Mouse (Mus musculus) embryonic facial prominence, embryonic 13.5 days (tissue): ENCODE data around the gene Tepp. TPM values are rescaled to one million over a fixed set of nuclear protein-coding genes. Genes with fewer than 3 reads are reported as not detected.
A peak's percentile ranks its signal among the peaks of the same experiment; 100 is the strongest.

ENCODE experiments used
- ATAC-seq: fragments of 200-750 bp; cut with Nextera tagmentation; 2 replicates; pipeline ENCODE4 v1.8.0; 2017; ENCODE audit warnings: low read depth; ENCODE audit not compliant: insufficient number of reproducible peaks, insufficient read depth, low FRiP score, low TSS enrichment
- H3K27ac ChIP-seq: fragments of 300-500 bp; sonication (generic); 2 replicates; pipeline ENCODE4 v1.5.1; 2015; ENCODE audit warnings: moderate library complexity, mild to moderate bottlenecking, inconsistent platforms
- H3K27me3 ChIP-seq: fragments of 300-500 bp; sonication (generic); 2 replicates; pipeline ENCODE4 v1.6.1; 2015; ENCODE audit warnings: mild to moderate bottlenecking, inconsistent platforms
- H3K36me3 ChIP-seq: fragments of 300-500 bp; sonication (generic); 2 replicates; pipeline ENCODE4 v1.6.1; 2015; ENCODE audit warnings: mild to moderate bottlenecking, inconsistent platforms
- H3K4me1 ChIP-seq: fragments of 300-500 bp; sonication (generic); 2 replicates; pipeline ENCODE4 v1.6.1; 2015; ENCODE audit warnings: inconsistent platforms
- H3K4me2 ChIP-seq: fragments of 300-500 bp; sonication (generic); 2 replicates; pipeline ENCODE4 v1.6.1; 2015; ENCODE audit warnings: moderate library complexity, mild to moderate bottlenecking, inconsistent platforms
- H3K4me3 ChIP-seq: fragments of 300-500 bp; sonication (generic); 2 replicates; pipeline ENCODE4 v1.5.1; 2015; ENCODE audit warnings: mild to moderate bottlenecking, inconsistent platforms
- H3K9ac ChIP-seq: fragments of 300-500 bp; sonication (generic); 2 replicates; pipeline ENCODE4 v1.6.1; 2015; ENCODE audit warnings: mild to moderate bottlenecking, inconsistent platforms
- H3K9me3 ChIP-seq: fragments of 300-500 bp; sonication (generic); 2 replicates; pipeline ENCODE4 v1.6.1; 2016; ENCODE audit warnings: inconsistent platforms
- WGBS: fragments of 180-500 bp; shearing (Covaris S2); methylation state at CpG from one replicate; pipeline ENCODE4 v1.1.7; 2015; ENCODE audit warnings: mixed read lengths; 5-methylcytosine and 5-hydroxymethylcytosine counted together
- polyA plus RNA-seq: library from polyadenylated mRNA; unstranded; fragments of >200 nt; fragmentation: Nextera tagmentation; extraction: Ambion mirVana; gene quantifications from 2 replicates; pipeline ENCODE4 v1.2.1, GENCODE M21; 2015

The Tepp gene
- polyA plus RNA-seq, 1 experiment from 2014 or later, result 1.0 TPM

DNA sequence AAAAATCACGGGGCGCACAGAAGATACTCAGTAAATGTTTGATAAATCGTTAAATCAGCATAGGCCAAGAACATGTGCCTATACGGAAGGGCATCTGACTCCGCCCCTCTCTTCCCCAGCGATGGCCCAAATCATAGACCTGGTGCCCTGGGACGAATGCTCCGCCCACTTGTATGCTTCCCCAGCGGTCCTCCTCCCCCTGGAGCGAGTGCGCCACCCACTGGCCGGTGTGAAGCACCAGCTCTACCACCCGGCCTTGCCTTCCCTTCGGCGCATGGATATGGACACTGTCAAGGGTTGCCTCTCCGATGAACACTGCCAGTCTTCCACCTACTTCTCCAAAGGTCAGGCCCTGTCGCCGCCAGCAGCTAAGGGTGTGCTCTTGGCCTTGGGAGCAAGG lies 2.5 kb downstream of the Tepp start:
- no peak for ATAC-seq

DNA sequence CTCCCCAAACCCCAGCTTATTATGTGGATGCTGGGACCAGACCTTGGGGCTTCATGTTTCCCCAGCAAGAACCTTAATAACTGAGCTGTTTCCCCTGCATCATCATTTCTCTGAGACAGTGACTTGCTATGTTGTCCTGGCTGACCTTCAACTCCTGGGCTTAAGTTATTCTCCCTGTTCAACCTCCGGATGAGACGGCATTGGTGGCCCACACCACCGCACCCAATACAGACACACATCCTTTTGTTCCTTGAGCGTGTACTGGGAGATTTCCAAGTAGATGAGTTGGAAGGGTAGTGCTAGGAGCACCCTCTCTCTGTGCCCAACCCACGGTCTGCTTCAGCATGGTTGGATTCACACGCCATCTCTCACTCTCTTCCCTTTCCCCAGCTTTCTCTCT lies 3.5 kb downstream of the Tepp start:
- WGBS, result 86% methylated on average over 6 of the region's 6 CpGs
- Histone ChIP-seq H3K4me2 (no peak overlapping the region), H3K9ac (no peak overlapping the region), H3K4me1 (no peaks in the 10 kb centered on the region), H3K27ac (no peak overlapping the region), H3K4me3 (no peak overlapping the region), H3K9me3 (no peaks in the 10 kb centered on the region), H3K27me3 (no peaks in the 10 kb centered on the region), H3K36me3 (no peaks in the 10 kb centered on the region)
- no peak for ATAC-seq

More for the DNA sequence above, 2.5 kb downstream of the Tepp start:
- Histone ChIP-seq H3K9ac (no peak overlapping the region), H3K27me3 (no peaks in the 10 kb centered on the region), H3K27ac (no peak overlapping the region), H3K4me3 (no peak overlapping the region), H3K36me3 (no peaks in the 10 kb centered on the region), H3K4me1 (no peaks in the 10 kb centered on the region), H3K4me2 (no peak overlapping the region), H3K9me3 (no peaks in the 10 kb centered on the region)
- WGBS, result 69% methylated on average over 18 of the region's 18 CpGs

GRCm38 (mm10) chr8:95314707-95315106 lies 4.3 kb downstream of the Tepp start:
- no peak overlapping the region for H3K4me2 ChIP-seq
- 85% methylated on average over 2 of the region's 2 CpGs for WGBS
- ATAC-seq, result no peak
- H3K27ac ChIP-seq, result no peak overlapping the region
- H3K4me3 ChIP-seq, result no peak overlapping the region
- H3K9ac ChIP-seq, result no peak overlapping the region
- peaks cover under 1% of the 10 kb centered on the region; the same call in 1 of the 2 replicates for H3K27me3 ChIP-seq
- no peaks in the 10 kb centered on the region for H3K9me3 ChIP-seq
- H3K4me1 ChIP-seq, result no peaks in the 10 kb centered on the region
- H3K36me3 ChIP-seq, result no peaks in the 10 kb centered on the region

DNA sequence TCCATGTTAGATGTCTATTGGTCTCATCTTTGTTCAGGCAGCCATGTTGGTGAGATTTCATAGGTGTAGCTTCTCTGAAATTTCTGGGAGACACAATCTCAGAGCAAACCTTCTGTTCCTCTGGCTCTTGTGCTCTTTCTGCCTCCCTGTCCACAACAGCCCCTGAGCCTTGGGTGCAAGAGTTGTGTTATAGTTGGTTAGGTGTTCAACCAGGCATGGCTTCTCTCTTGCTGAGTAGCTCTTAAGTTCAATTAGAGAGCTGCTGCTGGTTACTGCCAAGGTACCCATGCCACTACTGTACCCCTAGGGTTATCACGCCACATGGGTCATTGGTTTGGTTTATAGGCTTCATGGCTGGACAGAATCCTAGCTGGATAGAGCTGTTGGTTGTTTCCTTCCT lies 5.0 kb downstream of the Tepp start:
- Histone ChIP-seq H3K9ac (no peak overlapping the region), H3K4me2 (no peak overlapping the region), H3K9me3 (no peaks in the 10 kb centered on the region), H3K4me1 (peaks cover 6% of the 10 kb centered on the region; the same call in 1 of the 2 replicates), H3K27ac (no peak overlapping the region), H3K27me3 (peaks cover 3% of the 10 kb centered on the region; the same call in 1 of the 2 replicates), H3K36me3 (no peaks in the 10 kb centered on the region), H3K4me3 (no peak overlapping the region)
- 94% methylated on average over 1 of the region's 1 CpGs for WGBS
- ATAC-seq, result no peak

- Histone ChIP-seq H3K4me2 (peak overlapping the region; percentile 94), H3K4me1 (peaks cover 11% of the 10 kb centered on the region), H3K4me3 (peak overlapping the region; percentile 49), H3K9ac (peak overlapping the region; percentile 71), H3K27me3 (peaks cover 3% of the 10 kb centered on the region; the same call in 1 of the 2 replicates), H3K36me3 (peaks cover 21% of the 10 kb centered on the region), H3K27ac (no peak overlapping the region), H3K9me3 (no peaks in the 10 kb centered on the region)
- 1% methylated on average over 41 of the region's 41 CpGs for WGBS
- ATAC-seq, result peak; percentile 78
Measured at GRCm38 (mm10) chr8:95320224-95321139, 10.1 kb downstream of the Tepp start.

GRCm38 (mm10) chr8:95323201-95323600 lies 12.8 kb downstream of the Tepp start:
- no peak overlapping the region for H3K9ac ChIP-seq
- peaks cover 19% of the 10 kb centered on the region for H3K4me1 ChIP-seq
- no peaks in the 10 kb centered on the region for H3K9me3 ChIP-seq
- no peak overlapping the region for H3K4me2 ChIP-seq
- peaks cover 3% of the 10 kb centered on the region; the same call in 1 of the 2 replicates for H3K27me3 ChIP-seq
- peaks cover 47% of the 10 kb centered on the region for H3K36me3 ChIP-seq
- H3K27ac ChIP-seq, result no peak overlapping the region
- WGBS, result 79% methylated on average over 3 of the region's 3 CpGs
- H3K4me3 ChIP-seq, result no peak overlapping the region
- ATAC-seq, result no peak

DNA sequence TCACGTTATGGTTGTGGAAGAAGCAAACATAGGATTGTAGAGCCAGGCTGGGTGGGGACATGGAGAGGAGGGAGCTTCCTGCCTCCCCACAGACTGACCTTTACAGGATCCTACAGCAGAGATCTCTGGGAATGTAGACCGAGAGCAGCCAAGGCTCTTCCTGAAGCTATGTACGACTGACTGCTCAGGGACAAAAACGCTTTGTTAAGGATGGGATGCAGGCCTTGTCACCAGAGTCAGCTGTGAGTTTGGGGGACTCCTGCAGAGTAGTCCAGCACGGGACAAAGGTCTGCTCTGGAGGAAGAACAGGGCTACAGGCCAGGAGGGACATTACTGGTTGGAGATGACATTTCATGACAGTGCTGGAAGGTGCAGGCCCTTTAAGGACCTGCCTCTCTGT lies 14.3 kb downstream of the Tepp start:
- peaks cover 3% of the 10 kb centered on the region; the same call in 1 of the 2 replicates for H3K27me3 ChIP-seq
- no peak overlapping the region for H3K4me3 ChIP-seq
- no peaks in the 10 kb centered on the region for H3K9me3 ChIP-seq
- no peak overlapping the region for H3K27ac ChIP-seq
- 42% methylated on average over 5 of the region's 5 CpGs for WGBS
- no peak overlapping the region for H3K4me2 ChIP-seq
- no peak overlapping the region for H3K9ac ChIP-seq
- H3K4me1 ChIP-seq, result peaks cover 22% of the 10 kb centered on the region
- ATAC-seq, result no peak
- H3K36me3 ChIP-seq, result peaks cover 61% of the 10 kb centered on the region

GRCm38 (mm10) chr8:95326822-95327221 lies 16.5 kb downstream of the Tepp start:
- H3K9ac ChIP-seq, result no peak overlapping the region
- WGBS, result 92% methylated on average over 5 of the region's 5 CpGs
- no peak overlapping the region for H3K4me2 ChIP-seq
- H3K27me3 ChIP-seq, result no peaks in the 10 kb centered on the region
- no peak overlapping the region for H3K4me3 ChIP-seq
- no peak for ATAC-seq
- H3K36me3 ChIP-seq, result peaks cover 61% of the 10 kb centered on the region
- H3K9me3 ChIP-seq, result no peaks in the 10 kb centered on the region
- H3K27ac ChIP-seq, result no peak overlapping the region
- H3K4me1 ChIP-seq, result peaks cover 22% of the 10 kb centered on the region

GRCm38 (mm10) chr8:95327866-95328465 lies 17.6 kb downstream of the Tepp start:
- WGBS, result 85% methylated on average over 46 of the region's 46 CpGs
- peaks cover 61% of the 10 kb centered on the region for H3K36me3 ChIP-seq

GRCm38 (mm10) chr8:95330367-95330766 lies 20.0 kb downstream of the Tepp start:
- Histone ChIP-seq H3K36me3 (peaks cover 58% of the 10 kb centered on the region), H3K4me3 (peak overlapping the region; percentile 84), H3K9me3 (no peaks in the 10 kb centered on the region), H3K27ac (peak overlapping the region; percentile 99), H3K4me1 (peaks cover 26% of the 10 kb centered on the region), H3K4me2 (peak overlapping the region; percentile 81), H3K27me3 (no peaks in the 10 kb centered on the region), H3K9ac (peak overlapping the region; percentile 98)
- WGBS, result 68% methylated on average over 1 of the region's 1 CpGs
- ATAC-seq, result no peak

More at GRCm38 (mm10) chr8:95327866-95328465, 17.6 kb downstream of the Tepp start:
- no peaks in the 10 kb centered on the region for H3K9me3 ChIP-seq
- no peaks in the 10 kb centered on the region for H3K27me3 ChIP-seq
- H3K4me2 ChIP-seq, result no peak overlapping the region
- ATAC-seq, result no peak
- peaks cover 25% of the 10 kb centered on the region for H3K4me1 ChIP-seq
- no peak overlapping the region for H3K4me3 ChIP-seq
- H3K9ac ChIP-seq, result no peak overlapping the region
- no peak overlapping the region for H3K27ac ChIP-seq

GRCm38 (mm10) chr8:95331156-95331719 lies 20.9 kb downstream of the Tepp start:
- Histone ChIP-seq H3K9ac (peak overlapping the region; percentile 98), H3K9me3 (no peaks in the 10 kb centered on the region), H3K4me3 (peak overlapping the region; percentile 84), H3K27me3 (no peaks in the 10 kb centered on the region), H3K36me3 (peaks cover 51% of the 10 kb centered on the region), H3K4me1 (peaks cover 26% of the 10 kb centered on the region), H3K27ac (peak overlapping the region; percentile 99), H3K4me2 (peak overlapping the region; percentile 81)
- WGBS, result under 1% methylated on average over 38 of the region's 38 CpGs
- peak; percentile 16; the same call in 1 of the 2 replicates for ATAC-seq
